7 mouse cellular contexts compared by ENCODE assay signal in the genomic region with DNA sequence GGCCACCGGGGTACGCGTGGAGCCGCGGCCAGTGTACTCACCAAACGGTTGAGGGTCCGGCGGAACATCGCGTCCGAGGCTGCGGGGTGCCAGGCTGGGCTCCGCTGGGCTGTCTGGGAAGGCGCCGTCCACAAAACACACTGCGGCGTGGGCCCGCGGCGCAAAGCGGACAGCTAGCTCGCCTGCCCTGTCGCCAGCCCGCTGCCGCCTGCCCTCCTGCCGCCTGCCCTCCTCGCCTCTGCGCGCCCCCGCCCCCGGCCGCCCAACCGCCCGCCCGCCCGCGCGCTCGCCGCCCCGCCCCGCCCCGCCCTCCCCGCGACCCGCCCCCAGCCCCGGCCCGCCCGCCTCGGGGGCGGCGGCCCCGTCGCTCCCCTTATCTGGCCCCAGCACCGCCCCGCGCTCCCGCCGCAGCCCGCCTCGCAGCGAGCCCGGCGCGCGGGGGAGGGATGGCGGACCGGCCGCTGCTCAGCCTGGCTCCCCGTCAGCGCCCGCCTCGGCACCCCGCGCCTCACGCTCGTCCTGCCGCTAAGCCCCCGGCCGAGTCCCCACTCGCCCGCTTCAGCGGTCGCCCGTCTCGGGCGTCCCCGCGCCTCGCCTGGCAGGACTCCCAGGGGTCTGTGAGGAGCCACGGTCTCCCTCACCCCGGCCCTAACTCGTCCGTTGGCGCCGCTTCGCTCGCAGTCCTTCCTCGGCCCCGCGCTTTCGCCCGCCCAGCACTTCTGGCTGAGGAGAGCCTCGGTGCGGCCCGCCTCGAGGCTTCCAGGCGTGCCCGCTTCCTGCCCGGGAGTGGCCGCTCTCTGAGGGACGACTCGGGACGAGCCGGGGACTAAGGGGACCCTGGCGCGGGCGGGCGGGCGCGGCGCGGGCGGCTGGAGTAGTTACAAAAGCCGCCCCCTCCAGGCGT.
DNase-seq lines count a peak whose midpoint lies in the region; ATAC-seq lines count a peak whose summit lies in the region.

No protein-coding gene starts in this region.

- H3K4me2 ChIP-seq in intestine, embryonic 16.5 days (ENCODE audit: low read depth, low read length), result peak overlapping the region; percentile 77
- peak overlapping the region; percentile 70 for H3K4me2 ChIP-seq in limb, embryonic 13.5 days (replicated peaks)
- peak overlapping the region; percentile 62 for H3K4me2 ChIP-seq in midbrain, embryonic 15.5 days

- no peaks in the 10 kb centered on the region for H3K36me3 ChIP-seq in intestine, embryonic 16.5 days (ENCODE audit: control insufficient read depth, insufficient read depth, low read length)
- H3K36me3 ChIP-seq in limb, embryonic 13.5 days, result no peaks in the 10 kb centered on the region
- H3K36me3 ChIP-seq in midbrain, embryonic 15.5 days (replicated peaks), result no peaks in the 10 kb centered on the region

- intact Hi-C loops in gastrocnemius, postnatal 36 days (cut with DNase I), result loop anchor here (10.0 kb wide), 1 partner anchor 149 kb away; no protein-coding TSS in a partner anchor

- peak overlapping the region; percentile 87 for H3K9ac ChIP-seq in intestine, embryonic 16.5 days (ENCODE audit: low read depth, low read length)
- peak overlapping the region; percentile 87 for H3K9ac ChIP-seq in limb, embryonic 13.5 days
- peak overlapping the region; percentile 75 for H3K9ac ChIP-seq in midbrain, embryonic 15.5 days

- peak overlapping the region; percentile 69 for H3K4me3 ChIP-seq in intestine, embryonic 16.5 days (ENCODE audit: low read length)
- H3K4me3 ChIP-seq in limb, embryonic 13.5 days, result peak overlapping the region; percentile 62
- peak overlapping the region; percentile 70 for H3K4me3 ChIP-seq in midbrain, embryonic 15.5 days

- H3K9me3 ChIP-seq in intestine, embryonic 16.5 days (ENCODE audit: control insufficient read depth, low read length), result no peaks in the 10 kb centered on the region
- H3K9me3 ChIP-seq in limb, embryonic 13.5 days, result no peaks in the 10 kb centered on the region
- no peaks in the 10 kb centered on the region for H3K9me3 ChIP-seq in midbrain, embryonic 15.5 days

- H3K27ac ChIP-seq in intestine, embryonic 16.5 days (ENCODE audit: low read length), result peak overlapping the region; percentile 93
- H3K27ac ChIP-seq in limb, embryonic 13.5 days, result peak overlapping the region; percentile 95
- peak overlapping the region; percentile 89 for H3K27ac ChIP-seq in midbrain, embryonic 15.5 days

- 17% methylated on average over 69 of the region's 126 CpGs for WGBS in intestine, embryonic 16.5 days
- WGBS in limb, embryonic 13.5 days, result 22% methylated on average over 38 of the region's 126 CpGs
- WGBS in midbrain, embryonic 15.5 days, result 35% methylated on average over 59 of the region's 126 CpGs

- no peaks in the 10 kb centered on the region for H3K4me1 ChIP-seq in intestine, embryonic 16.5 days (ENCODE audit: control insufficient read depth, insufficient read depth, low read length)
- H3K4me1 ChIP-seq in limb, embryonic 13.5 days, result no peaks in the 10 kb centered on the region
- peaks cover 3% of the 10 kb centered on the region; the same call in 1 of the 2 replicates for H3K4me1 ChIP-seq in midbrain, embryonic 15.5 days

- DNase-seq in adrenal gland, postnatal 14 days, result peak; percentile 84
- DNase-seq in embryo, embryonic 11 days, result peak; percentile 74
- DNase-seq in gastrocnemius, postnatal 36 days, result peak; percentile 43 to 55
- DNase-seq in spleen, postnatal 10 days (ENCODE audit: low spot score in 2 of 2), result peak; percentile 68 to 75

- peak; percentile 87 for ATAC-seq in intestine, embryonic 16.5 days
- peak; percentile 86 for ATAC-seq in limb, embryonic 13.5 days (ENCODE audit: low FRiP score, low read depth)
- ATAC-seq in midbrain, embryonic 15.5 days (replicated peaks), result peak; percentile 82

- no peaks in the 10 kb centered on the region for H3K27me3 ChIP-seq in intestine, embryonic 16.5 days (replicated peaks; ENCODE audit: control insufficient read depth, insufficient read depth, low read length)
- no peaks in the 10 kb centered on the region; the same call in 1 of the 2 replicates for H3K27me3 ChIP-seq in limb, embryonic 13.5 days
- no peaks in the 10 kb centered on the region for H3K27me3 ChIP-seq in midbrain, embryonic 15.5 days (replicated peaks)

Comparison
In these comparisons a context has a peak if more than half of its experiments do, and no peak if none do; other contexts are left out.
1. Peak in every context shown above with its lines: DNase-seq, ATAC-seq, H3K4me3 ChIP-seq and H3K27ac ChIP-seq.